Mouse (Mus musculus): ENCODE measurements around the gene Cpeb4. TPM values are rescaled to one million over a fixed set of nuclear protein-coding genes. Genes with fewer than 3 reads are reported as not detected.

Gene Cpeb4
- polyA plus RNA-seq, 1 experiment from 2014 or later: 11.7 TPM

DNA sequence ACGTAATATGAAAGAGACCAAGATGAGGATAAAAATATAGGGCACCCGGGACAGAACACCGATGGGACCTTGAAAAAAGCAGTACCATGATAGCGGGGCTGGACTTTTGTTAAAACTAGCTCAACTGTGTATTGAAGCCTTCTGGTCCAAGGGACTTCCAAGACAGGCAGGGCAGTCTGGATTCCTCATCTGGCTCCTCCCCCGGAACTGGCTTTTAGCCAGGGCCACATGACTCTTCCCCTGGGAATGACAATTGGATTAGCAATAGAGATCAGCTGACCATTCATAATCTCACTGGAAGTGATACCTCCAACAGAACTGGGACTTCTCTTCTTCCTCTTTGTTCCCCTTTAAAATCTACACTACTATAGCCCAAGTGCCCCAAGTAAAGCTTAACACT lies 21.0 kb upstream of the Cpeb4 start:
- Histone ChIP-seq H3K9ac (no peak overlapping the region), H3K9me3 (no peaks in the 10 kb centered on the region), H3K4me3 (replicated peaks) (no peak overlapping the region), H3K36me3 (replicated peaks) (no peaks in the 10 kb centered on the region), H3K27ac (no peak overlapping the region), H3K4me1 (peaks cover 28% of the 10 kb centered on the region), H3K27me3 (no peaks in the 10 kb centered on the region), H3K4me2 (no peak overlapping the region)
- WGBS: 88% methylated on average over 5 of the region's 5 CpGs
- no peak for ATAC-seq (ENCODE audit: low FRiP score)

DNA sequence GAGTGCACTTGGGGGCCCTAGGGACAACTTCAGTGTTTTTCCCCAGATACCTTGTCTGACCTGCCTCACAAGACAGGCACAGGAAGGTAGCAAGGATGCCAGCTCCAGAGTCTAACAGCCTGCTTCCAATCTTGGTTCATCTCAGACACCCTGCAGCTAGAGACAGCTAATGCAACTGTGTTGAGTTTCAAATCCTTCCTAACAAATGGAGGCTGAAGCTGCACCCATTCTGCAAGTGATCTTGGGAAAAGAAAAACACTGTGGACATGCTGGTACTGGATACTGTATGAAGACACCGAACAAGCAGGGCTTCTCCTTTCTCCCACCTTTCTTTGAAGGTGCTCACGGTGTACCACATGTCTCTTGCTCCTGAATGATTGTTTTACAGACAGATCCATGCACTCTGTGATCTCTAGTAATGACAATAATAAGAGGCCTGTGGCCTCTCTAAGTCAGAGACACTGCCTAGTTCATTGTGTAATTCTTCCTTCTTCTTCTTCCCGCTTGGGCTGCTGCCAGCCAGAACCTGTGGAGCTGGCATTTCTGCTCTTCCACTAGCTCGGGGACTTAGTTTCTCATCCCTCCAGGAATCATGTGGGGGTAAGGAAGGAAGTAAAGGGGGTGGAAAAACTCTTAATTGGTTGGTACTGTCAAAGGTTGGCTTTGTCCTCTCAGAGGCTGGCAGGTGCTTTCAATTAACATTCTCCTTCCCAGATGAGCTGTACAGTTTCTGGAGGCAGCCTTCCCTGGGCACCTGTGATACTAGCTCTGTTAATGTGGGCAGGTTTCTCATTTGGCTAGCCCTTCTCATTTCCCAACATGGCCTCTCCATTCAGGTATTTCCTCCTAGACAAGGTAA lies 20.1 kb upstream of the Cpeb4 start:
- H3K4me3 ChIP-seq (replicated peaks): no peak overlapping the region
- no peak for ATAC-seq (ENCODE audit: low FRiP score)
- H3K27me3 ChIP-seq: no peaks in the 10 kb centered on the region
- H3K4me1 ChIP-seq: peaks cover 19% of the 10 kb centered on the region
- no peak overlapping the region for H3K27ac ChIP-seq
- H3K9ac ChIP-seq: no peak overlapping the region
- H3K36me3 ChIP-seq (replicated peaks): no peaks in the 10 kb centered on the region
- WGBS: 77% methylated on average over 4 of the region's 4 CpGs
- H3K9me3 ChIP-seq: no peaks in the 10 kb centered on the region
- H3K4me2 ChIP-seq: no peak overlapping the region

GRCm38 (mm10) chr11:31854955-31855354 lies 17.1 kb upstream of the Cpeb4 start:
- H3K9ac ChIP-seq: no peak overlapping the region
- no peaks in the 10 kb centered on the region for H3K9me3 ChIP-seq
- H3K4me1 ChIP-seq: no peaks in the 10 kb centered on the region
- H3K4me2 ChIP-seq: no peak overlapping the region
- no peaks in the 10 kb centered on the region for H3K36me3 ChIP-seq (replicated peaks)
- WGBS: 75% methylated on average over 5 of the region's 5 CpGs
- ATAC-seq (ENCODE audit: low FRiP score): no peak
- H3K4me3 ChIP-seq (replicated peaks): no peak overlapping the region
- H3K27ac ChIP-seq: no peak overlapping the region
- H3K27me3 ChIP-seq: no peaks in the 10 kb centered on the region

DNA sequence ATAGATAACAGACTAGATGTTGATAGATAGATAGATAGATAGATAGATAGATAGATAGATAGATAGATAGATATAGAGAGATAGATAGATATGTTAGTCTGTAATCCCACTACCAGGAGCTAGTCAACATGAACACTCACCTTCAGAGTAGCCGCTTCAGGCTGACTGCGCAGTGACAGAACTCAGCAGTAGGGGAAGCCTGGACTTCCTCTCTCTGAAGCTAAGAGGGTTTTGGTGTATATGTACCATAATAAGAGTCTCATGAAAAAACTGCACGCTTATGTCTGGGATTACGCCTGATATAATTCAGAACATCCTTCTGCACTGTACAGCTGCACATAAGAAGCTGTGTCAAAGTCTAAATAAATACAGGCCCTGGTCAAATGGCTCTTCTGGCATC lies 14.5 kb upstream of the Cpeb4 start:
- no peaks in the 10 kb centered on the region for H3K36me3 ChIP-seq (replicated peaks)
- no peaks in the 10 kb centered on the region for H3K4me1 ChIP-seq
- H3K9me3 ChIP-seq: no peaks in the 10 kb centered on the region
- H3K9ac ChIP-seq: no peak overlapping the region
- H3K4me3 ChIP-seq (replicated peaks): no peak overlapping the region
- ATAC-seq (ENCODE audit: low FRiP score): no peak
- 94% methylated on average over 4 of the region's 4 CpGs for WGBS
- no peaks in the 10 kb centered on the region for H3K27me3 ChIP-seq
- H3K4me2 ChIP-seq: no peak overlapping the region
- H3K27ac ChIP-seq: no peak overlapping the region

- Histone ChIP-seq H3K4me3 (replicated peaks) (no peak overlapping the region), H3K4me2 (no peak overlapping the region), H3K27ac (no peak overlapping the region), H3K36me3 (replicated peaks) (no peaks in the 10 kb centered on the region), H3K9me3 (no peaks in the 10 kb centered on the region), H3K4me1 (no peaks in the 10 kb centered on the region), H3K9ac (no peak overlapping the region), H3K27me3 (no peaks in the 10 kb centered on the region)
- WGBS: 87% methylated on average over 6 of the region's 6 CpGs
- no peak for ATAC-seq (ENCODE audit: low FRiP score)
Measured at GRCm38 (mm10) chr11:31861149-31861890, 10.7 kb upstream of the Cpeb4 start.

GRCm38 (mm10) chr11:31867976-31868375 lies 4.0 kb upstream of the Cpeb4 start:
- H3K9ac ChIP-seq: no peak overlapping the region
- peaks cover 16% of the 10 kb centered on the region for H3K4me1 ChIP-seq
- H3K27ac ChIP-seq: no peak overlapping the region
- H3K9me3 ChIP-seq: no peaks in the 10 kb centered on the region
- no peak overlapping the region for H3K4me3 ChIP-seq (replicated peaks)
- H3K4me2 ChIP-seq: no peak overlapping the region
- no peaks in the 10 kb centered on the region for H3K36me3 ChIP-seq (replicated peaks)
- no peaks in the 10 kb centered on the region for H3K27me3 ChIP-seq
- WGBS: 71% methylated on average over 4 of the region's 4 CpGs
- ATAC-seq (ENCODE audit: low FRiP score): no peak

GRCm38 (mm10) chr11:31870285-31871010 lies 1.6 kb upstream of the Cpeb4 start:
- Histone ChIP-seq H3K4me2 (peak overlapping the region; percentile 82), H3K4me1 (peaks cover 27% of the 10 kb centered on the region), H3K27ac (peak overlapping the region; percentile 88), H3K4me3 (replicated peaks) (peak overlapping the region; percentile 59), H3K9ac (peak overlapping the region; percentile 79), H3K9me3 (no peaks in the 10 kb centered on the region), H3K36me3 (replicated peaks) (no peaks in the 10 kb centered on the region), H3K27me3 (no peaks in the 10 kb centered on the region)
- under 1% methylated on average over 53 of the region's 53 CpGs for WGBS
- peak; percentile 100 for ATAC-seq (ENCODE audit: low FRiP score)

DNA sequence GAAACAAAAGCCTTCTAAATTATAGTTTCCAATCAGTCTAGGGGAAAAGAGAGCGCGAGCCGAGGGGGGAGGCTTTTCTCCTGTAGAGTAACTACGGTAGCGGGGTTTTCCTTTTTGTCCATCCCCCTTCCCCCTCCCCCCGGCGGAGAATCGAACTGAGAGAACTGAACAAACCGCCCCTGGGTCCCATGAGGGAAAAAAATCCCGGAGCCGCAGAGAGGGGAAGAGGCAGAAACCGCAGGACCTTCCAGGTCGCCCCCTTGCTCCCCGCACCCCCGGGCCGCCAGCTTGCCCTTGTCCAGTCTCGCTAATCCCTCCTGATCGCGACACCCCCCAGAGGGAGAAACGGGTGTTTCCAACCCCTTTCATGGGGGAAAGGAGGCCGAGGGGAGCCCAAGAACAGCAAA lies 873 bp upstream of the Cpeb4 start:
- Histone ChIP-seq H3K4me2 (peak overlapping the region; percentile 82), H3K4me1 (peaks cover 27% of the 10 kb centered on the region), H3K27ac (peak overlapping the region; percentile 54), H3K9me3 (no peaks in the 10 kb centered on the region), H3K36me3 (replicated peaks) (no peaks in the 10 kb centered on the region), H3K9ac (peak overlapping the region; percentile 79), H3K4me3 (replicated peaks) (peak overlapping the region; percentile 59), H3K27me3 (no peaks in the 10 kb centered on the region)
- 2% methylated on average over 18 of the region's 21 CpGs for WGBS
- ATAC-seq (ENCODE audit: low FRiP score): peak; percentile 4

GRCm38 (mm10) chr11:31872546-31873261 lies 693 bp downstream of the Cpeb4 start:
- H3K4me2 ChIP-seq: peak overlapping the region; percentile 58
- H3K27me3 ChIP-seq: no peaks in the 10 kb centered on the region
- peak overlapping the region; percentile 47 for H3K9ac ChIP-seq
- ATAC-seq (ENCODE audit: low FRiP score): no peak
- WGBS: 67% methylated on average over 15 of the region's 15 CpGs
- H3K9me3 ChIP-seq: no peaks in the 10 kb centered on the region
- H3K36me3 ChIP-seq (replicated peaks): no peaks in the 10 kb centered on the region
- peaks cover 27% of the 10 kb centered on the region for H3K4me1 ChIP-seq
- H3K4me3 ChIP-seq (replicated peaks): peak overlapping the region; percentile 39
- H3K27ac ChIP-seq: 0 out of 2 replicates have a peak overlapping the region, but pooled peaks have one; percentile 25

DNA sequence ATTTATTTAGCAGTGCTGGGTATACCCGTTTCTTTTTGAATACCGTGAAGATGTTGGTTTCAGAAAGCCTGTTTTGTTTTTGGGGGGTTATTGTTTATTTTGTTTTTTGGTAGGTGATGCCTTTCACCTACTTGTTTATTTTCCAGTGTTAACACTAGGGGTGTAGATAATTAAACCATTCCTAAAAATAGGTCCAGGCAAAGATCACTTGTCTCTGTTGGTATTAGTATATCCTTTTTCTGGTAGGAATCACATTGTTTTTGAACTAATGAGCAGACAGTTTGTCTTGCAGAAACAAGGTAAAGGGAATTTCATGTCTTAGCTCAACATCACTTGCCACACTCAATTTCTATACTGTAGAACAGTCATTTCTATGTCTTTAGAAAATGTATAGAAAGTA lies 2.1 kb downstream of the Cpeb4 start:
- no peak overlapping the region for H3K27ac ChIP-seq
- peak overlapping the region; percentile 31 for H3K4me3 ChIP-seq (replicated peaks)
- no peak overlapping the region for H3K9ac ChIP-seq

GRCm38 (mm10) chr11:31883671-31884070 lies 11.7 kb downstream of the Cpeb4 start:
- no peak overlapping the region for H3K9ac ChIP-seq
- no peaks in the 10 kb centered on the region for H3K9me3 ChIP-seq
- H3K36me3 ChIP-seq (replicated peaks): no peaks in the 10 kb centered on the region
- no peak overlapping the region for H3K4me2 ChIP-seq
- H3K4me3 ChIP-seq (replicated peaks): no peak overlapping the region
- ATAC-seq (ENCODE audit: low FRiP score): no peak
- H3K27me3 ChIP-seq: no peaks in the 10 kb centered on the region
- H3K4me1 ChIP-seq: peaks cover 5% of the 10 kb centered on the region; the same call in 1 of the 2 replicates
- 88% methylated on average over 1 of the region's 1 CpGs for WGBS
- no peak overlapping the region for H3K27ac ChIP-seq

More for the DNA sequence above, 2.1 kb downstream of the Cpeb4 start:
- peak overlapping the region; percentile 58 for H3K4me2 ChIP-seq
- no peaks in the 10 kb centered on the region for H3K36me3 ChIP-seq (replicated peaks)
- H3K27me3 ChIP-seq: no peaks in the 10 kb centered on the region
- no peak for ATAC-seq (ENCODE audit: low FRiP score)
- peaks cover 27% of the 10 kb centered on the region for H3K4me1 ChIP-seq
- WGBS: 98% methylated on average over 2 of the region's 2 CpGs
- H3K9me3 ChIP-seq: no peaks in the 10 kb centered on the region

Data from forebrain, embryonic 12.5 days (tissue).